Comparison of ENCODE assay signal across 7 mouse cellular contexts in genomic region chr6:17171273-17172011, GRCm38 (mm10).
DNase-seq lines count a peak whose midpoint lies in the region; ATAC-seq and TF ChIP-seq lines count a peak whose summit lies in the region.

No protein-coding gene starts in this region.

- peak overlapping the region; percentile 52 for H3K4me2 ChIP-seq in heart, embryonic 16.5 days (ENCODE audit: low read depth, low read length)

- ATAC-seq in heart, embryonic 16.5 days (replicated peaks; ENCODE audit: extremely low read depth, insufficient read depth, low FRiP score) = peak; percentile 3; the same call in 1 of the 2 replicates

- H3K27ac ChIP-seq in heart, embryonic 16.5 days (ENCODE audit: low read length) = peak overlapping the region; percentile 89

- DNase-seq in brain, adult 2 months (ENCODE audit: low read depth, low spot score) = peak; percentile 68
- peak; percentile 50 for DNase-seq in fibroblast of lung, adult 2 months (ENCODE audit: low read depth)
- peak; percentile 42 for DNase-seq in kidney, postnatal 10 days
- DNase-seq in lung, adult 2 months = peak; percentile 71
- peak; percentile 59 for DNase-seq in ovary, adult 18-20 months (ENCODE audit: low spot score)
- DNase-seq in spleen, postnatal 4 days (ENCODE audit: low spot score in 2 of 2) = no peak

- TF ChIP-seq CTCF in lung, adult 2 months (IDR thresholded peaks at IDR 0.05; ENCODE audit: insufficient read depth, low read length) = no peak

- H3K36me3 ChIP-seq in heart, embryonic 16.5 days (ENCODE audit: control insufficient read depth, insufficient read depth) = no peaks in the 10 kb centered on the region

- no peak overlapping the region for H3K4me3 ChIP-seq in heart, embryonic 16.5 days (ENCODE audit: low read length)
- peak overlapping the region; percentile 44 for H3K4me3 ChIP-seq in lung, adult 2 months (replicated peaks; ENCODE audit: extremely low read depth, low read depth, low read length)

- no peaks in the 10 kb centered on the region for H3K9me3 ChIP-seq in heart, embryonic 16.5 days (replicated peaks; ENCODE audit: control insufficient read depth, low read length)

- TF ChIP-seq POLR2A in lung, adult 2 months (IDR thresholded peaks at IDR 0.05; ENCODE audit: borderline replicate concordance, extremely low read depth, low read depth, low read length) = no peak

- H3K27me3 ChIP-seq in heart, embryonic 16.5 days (ENCODE audit: control insufficient read depth, insufficient read depth, low read length) = no peaks in the 10 kb centered on the region

- H3K9ac ChIP-seq in heart, embryonic 16.5 days (ENCODE audit: low read length) = peak overlapping the region; percentile 50

- 22% methylated on average over 17 of the region's 17 CpGs for WGBS in heart, embryonic 16.5 days
- 14% methylated on average over 17 of the region's 17 CpGs for whole genome bisulfite sequencing in lung, adult 2 months

- peaks cover 20% of the 10 kb centered on the region for H3K4me1 ChIP-seq in heart, embryonic 16.5 days (ENCODE audit: control insufficient read depth, insufficient read depth, low read length)
- peaks cover 9% of the 10 kb centered on the region for H3K4me1 ChIP-seq in lung, adult 2 months (ENCODE audit: control insufficient read depth, insufficient read depth, low read length)

Comparison
In these comparisons a context has a peak if more than half of its experiments do, and no peak if none do; other contexts are left out.
1. DNase-seq: peak in brain, adult 2 months (single experiment), fibroblast of lung, adult 2 months (single experiment), kidney, postnatal 10 days (single experiment), lung, adult 2 months (single experiment) and ovary, adult 18-20 months (single experiment); none in spleen, postnatal 4 days (0 of 2).